In the genomic region with DNA sequence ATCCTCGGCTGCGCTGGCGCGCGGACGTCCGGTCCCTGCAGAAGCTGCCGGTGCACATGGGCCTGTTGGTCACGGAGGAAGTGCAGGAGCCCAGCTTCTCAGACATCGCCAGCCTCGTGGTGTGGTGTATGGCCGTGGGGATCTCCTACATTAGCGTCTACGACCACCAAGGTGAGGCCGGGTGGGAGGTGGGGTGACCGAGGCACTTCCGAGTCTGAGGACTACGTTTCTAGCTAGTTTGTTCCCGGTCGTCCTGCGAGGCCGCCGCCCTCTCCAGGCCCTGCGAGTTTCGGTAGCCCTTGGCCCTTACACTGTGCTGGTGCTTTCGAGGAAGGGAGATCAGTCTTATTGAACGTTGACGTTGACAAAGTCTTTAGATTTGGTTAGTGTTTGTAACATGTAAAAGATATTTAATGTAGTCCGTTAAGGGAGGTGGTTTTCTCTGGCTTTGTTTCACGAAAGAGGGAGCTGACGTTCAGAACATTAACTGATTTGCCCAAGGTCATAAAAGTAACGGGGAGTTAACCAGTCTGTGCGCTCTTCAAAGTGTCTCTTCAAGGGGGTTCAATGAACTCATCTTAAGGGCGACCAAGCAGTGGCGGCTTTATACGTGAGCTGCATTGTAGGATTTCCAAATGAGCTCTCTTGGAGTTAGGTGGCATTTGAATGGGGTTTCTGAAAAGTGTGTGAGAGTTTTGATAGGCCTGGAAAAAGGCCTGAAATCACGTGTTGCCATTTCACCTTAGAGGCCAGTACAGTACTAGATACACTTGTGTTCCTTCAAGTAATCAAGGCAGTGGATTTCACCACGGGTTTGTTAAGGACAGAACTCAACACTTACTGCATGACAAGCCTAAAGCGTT, we compare ENCODE assay signal across 8 mouse cellular contexts. TPM values are rescaled to one million over a fixed set of nuclear protein-coding genes. Genes with fewer than 3 reads are reported as not detected.
DNase-seq lines count a peak whose midpoint lies in the region; ATAC-seq and TF ChIP-seq lines count a peak whose summit lies in the region.

No protein-coding gene starts in this region.

- H3K27ac ChIP-seq in heart, adult 2 months, result peak overlapping the region; percentile 92
- peak overlapping the region; percentile 88 for H3K27ac ChIP-seq in intestine, embryonic 16.5 days (ENCODE audit: low read length)
- peak overlapping the region; percentile 98 for H3K27ac ChIP-seq in midbrain, embryonic 15.5 days

- WGBS in heart, adult 2 months, result under 1% methylated on average over 39 of the region's 39 CpGs
- WGBS in intestine, embryonic 16.5 days, result 2% methylated on average over 39 of the region's 39 CpGs
- 2% methylated on average over 39 of the region's 39 CpGs for WGBS in midbrain, embryonic 15.5 days

- no peak for TF ChIP-seq EP300 in heart, adult 2 months (IDR thresholded peaks at IDR 0.05; ENCODE audit: insufficient read depth, low read depth, low read length)

- intact Hi-C loops in heart, adult 2 months (cut with DNase I), result loop anchor here (2.0 kb wide), 1 partner anchor 35 kb away; a partner anchor contains a TSS
- intact Hi-C loops in heart, postnatal 14 days (cut with DNase I), result loop anchor here (2.0 to 5.0 kb wide), 2 partner anchors 27 to 36 kb away; a partner anchor contains a TSS

- TF ChIP-seq POLR2A in heart, adult 2 months (IDR thresholded peaks at IDR 0.05; ENCODE audit: insufficient read depth, low read depth, low read length), result no peak

- peak overlapping the region; percentile 98 for H3K4me3 ChIP-seq in heart, adult 2 months
- H3K4me3 ChIP-seq in intestine, embryonic 16.5 days (ENCODE audit: low read length), result peak overlapping the region; percentile 99
- peak overlapping the region; percentile 100 for H3K4me3 ChIP-seq in midbrain, embryonic 15.5 days

- H3K27me3 ChIP-seq in heart, adult 2 months (ENCODE audit: control insufficient read depth, insufficient read depth, low read length), result no peaks in the 10 kb centered on the region
- H3K27me3 ChIP-seq in intestine, embryonic 16.5 days (replicated peaks; ENCODE audit: control insufficient read depth, insufficient read depth, low read length), result no peaks in the 10 kb centered on the region
- no peaks in the 10 kb centered on the region for H3K27me3 ChIP-seq in midbrain, embryonic 15.5 days (replicated peaks)

- 0 out of 2 replicates have a peak, but pooled peaks have one; percentile 28 for ATAC-seq in erythroid progenitor cell, adult 5-6 weeks (replicated peaks; ENCODE audit: low FRiP score, poor library complexity, severe bottlenecking)
- peak; percentile 22 for ATAC-seq in intestine, embryonic 16.5 days
- ATAC-seq in midbrain, embryonic 15.5 days (replicated peaks), result peak; percentile 73
- no peak for ATAC-seq in CD4-positive, CD25-positive, alpha-beta regulatory T cell, adult 4 months

- H3K36me3 ChIP-seq in heart, adult 2 months (ENCODE audit: control insufficient read depth, insufficient read depth, low read length), result peaks cover 47% of the 10 kb centered on the region
- H3K36me3 ChIP-seq in intestine, embryonic 16.5 days (ENCODE audit: control insufficient read depth, insufficient read depth, low read length), result no peaks in the 10 kb centered on the region
- no peaks in the 10 kb centered on the region for H3K36me3 ChIP-seq in midbrain, embryonic 15.5 days (replicated peaks)

- H3K4me2 ChIP-seq in intestine, embryonic 16.5 days (ENCODE audit: low read depth, low read length), result peak overlapping the region; percentile 69
- H3K4me2 ChIP-seq in midbrain, embryonic 15.5 days, result peak overlapping the region; percentile 55

- peaks cover 1% of the 10 kb centered on the region for H3K79me2 ChIP-seq in heart, adult 2 months (replicated peaks; ENCODE audit: control insufficient read depth, insufficient read depth, low read length)

- peak overlapping the region; percentile 98 for H3K9ac ChIP-seq in heart, adult 2 months (ENCODE audit: low read depth, low read length)
- peak overlapping the region; percentile 98 for H3K9ac ChIP-seq in intestine, embryonic 16.5 days (ENCODE audit: low read depth, low read length)
- peak overlapping the region; percentile 97 for H3K9ac ChIP-seq in midbrain, embryonic 15.5 days

- no peak for TF ChIP-seq CTCF in heart, adult 2 months (IDR thresholded peaks at IDR 0.05)

- DNase-seq in heart, adult 2 months, result peak in 1 of 2 experiments; percentile 15
- DNase-seq in heart, postnatal 14 days, result no peak
- peak; percentile 71 for DNase-seq in MN1 (ENCODE audit: low spot score)
- no peak for DNase-seq in spleen, postnatal 36 days (ENCODE audit: low spot score in 2 of 2)

- peaks cover 19% of the 10 kb centered on the region for H3K4me1 ChIP-seq in heart, adult 2 months (ENCODE audit: control insufficient read depth, insufficient read depth, low read length)
- peaks cover 25% of the 10 kb centered on the region for H3K4me1 ChIP-seq in intestine, embryonic 16.5 days (ENCODE audit: control insufficient read depth, insufficient read depth, low read length)
- H3K4me1 ChIP-seq in midbrain, embryonic 15.5 days, result peaks cover 44% of the 10 kb centered on the region

- no peaks in the 10 kb centered on the region for H3K9me3 ChIP-seq in intestine, embryonic 16.5 days (ENCODE audit: control insufficient read depth, low read length)
- no peaks in the 10 kb centered on the region for H3K9me3 ChIP-seq in midbrain, embryonic 15.5 days

RNA-seq across cellular contexts. Expression of a gene that starts 0.9 kb away (rescaled TPM):
- 10 to 100 TPM; 33.4 to 36.8 TPM for total RNA-seq in heart, adult 2 months (2021)
- polyA plus RNA-seq in heart, adult 2 months (2012; rRNA removed), result 8.0 and 13.9 TPM in 2 replicates
- 10 to 100 TPM; 27.4 to 31.2 TPM for total RNA-seq in heart, postnatal 14 days (2021)
- total RNA-seq in erythroid progenitor cell, adult 5-6 weeks (2015; ENCODE audit: low replicate concordance), result 9.4 and 10.1 TPM in 2 replicates
- 4.7 and 10.8 TPM in 2 replicates for total RNA-seq in erythroid progenitor cell, adult 5-6 weeks (2017; ENCODE audit: low replicate concordance)
- 12.9 and 13.1 TPM in 2 replicates for polyA plus RNA-seq in intestine, embryonic 16.5 days (2015; fragmentation: Nextera tagmentation; extraction: Ambion mirVana)
- 22.3 and 23.1 TPM in 2 replicates for polyA plus RNA-seq in midbrain, embryonic 15.5 days (2015; fragmentation: Nextera tagmentation; extraction: Ambion mirVana)
- 1 to 10 TPM; 5.1 to 8.6 TPM for polyA plus RNA-seq in CD4-positive, CD25-positive, alpha-beta regulatory T cell, adult 4 months (2017; shearing (Covaris generic))

RNA-seq across cellular contexts. Expression of a gene that starts 29.5 kb away (rescaled TPM):
- total RNA-seq in heart, adult 2 months (2021), result under 1 TPM; 0.59 to 0.63 TPM
- 1.2 and 2.1 TPM in 2 replicates for polyA plus RNA-seq in heart, adult 2 months (2012; rRNA removed)
- total RNA-seq in heart, postnatal 14 days (2021), result under 1 TPM; 0.22 to 0.69 TPM
- total RNA-seq in erythroid progenitor cell, adult 5-6 weeks (2015; ENCODE audit: low replicate concordance), result not detected in 2 replicates
- not detected in 2 replicates for total RNA-seq in erythroid progenitor cell, adult 5-6 weeks (2017; ENCODE audit: low replicate concordance)
- polyA plus RNA-seq in intestine, embryonic 16.5 days (2015; fragmentation: Nextera tagmentation; extraction: Ambion mirVana), result 0.36 and 0.77 TPM in 2 replicates
- polyA plus RNA-seq in midbrain, embryonic 15.5 days (2015; fragmentation: Nextera tagmentation; extraction: Ambion mirVana), result not detected in 2 replicates
- polyA plus RNA-seq in CD4-positive, CD25-positive, alpha-beta regulatory T cell, adult 4 months (2017; shearing (Covaris generic)), result not detected

RNA-seq across cellular contexts. Expression of a gene that starts 36.3 kb away (rescaled TPM):
- total RNA-seq in heart, adult 2 months (2021), result 10 to 100 TPM; 11.9 to 12.0 TPM
- polyA plus RNA-seq in heart, adult 2 months (2012; rRNA removed), result 4.2 and 7.6 TPM in 2 replicates
- total RNA-seq in heart, postnatal 14 days (2021), result 10 to 100 TPM; 17.8 to 18.5 TPM
- 6.3 and 7.2 TPM in 2 replicates for total RNA-seq in erythroid progenitor cell, adult 5-6 weeks (2015; ENCODE audit: low replicate concordance)
- total RNA-seq in erythroid progenitor cell, adult 5-6 weeks (2017; ENCODE audit: low replicate concordance), result 1.1 and 6.4 TPM in 2 replicates
- 15.9 and 16.0 TPM in 2 replicates for polyA plus RNA-seq in intestine, embryonic 16.5 days (2015; fragmentation: Nextera tagmentation; extraction: Ambion mirVana)
- 26.1 and 26.5 TPM in 2 replicates for polyA plus RNA-seq in midbrain, embryonic 15.5 days (2015; fragmentation: Nextera tagmentation; extraction: Ambion mirVana)
- polyA plus RNA-seq in CD4-positive, CD25-positive, alpha-beta regulatory T cell, adult 4 months (2017; shearing (Covaris generic)), result 1 to 10 TPM; 6.6 to 8.9 TPM

RNA-seq across cellular contexts. Expression of a gene that starts 59.7 kb away (rescaled TPM):
- not detected for total RNA-seq in heart, adult 2 months (2021)
- polyA plus RNA-seq in heart, adult 2 months (2012; rRNA removed), result not detected in 2 replicates
- not detected for total RNA-seq in heart, postnatal 14 days (2021)
- not detected in 2 replicates for total RNA-seq in erythroid progenitor cell, adult 5-6 weeks (2015; ENCODE audit: low replicate concordance)
- not detected in 2 replicates for total RNA-seq in erythroid progenitor cell, adult 5-6 weeks (2017; ENCODE audit: low replicate concordance)
- polyA plus RNA-seq in intestine, embryonic 16.5 days (2015; fragmentation: Nextera tagmentation; extraction: Ambion mirVana), result not detected in 2 replicates
- not detected in 2 replicates for polyA plus RNA-seq in midbrain, embryonic 15.5 days (2015; fragmentation: Nextera tagmentation; extraction: Ambion mirVana)
- polyA plus RNA-seq in CD4-positive, CD25-positive, alpha-beta regulatory T cell, adult 4 months (2017; shearing (Covaris generic)), result not detected
